Mouse (Mus musculus): Measurements from ENCODE around the gene Tbcc.

DNA sequence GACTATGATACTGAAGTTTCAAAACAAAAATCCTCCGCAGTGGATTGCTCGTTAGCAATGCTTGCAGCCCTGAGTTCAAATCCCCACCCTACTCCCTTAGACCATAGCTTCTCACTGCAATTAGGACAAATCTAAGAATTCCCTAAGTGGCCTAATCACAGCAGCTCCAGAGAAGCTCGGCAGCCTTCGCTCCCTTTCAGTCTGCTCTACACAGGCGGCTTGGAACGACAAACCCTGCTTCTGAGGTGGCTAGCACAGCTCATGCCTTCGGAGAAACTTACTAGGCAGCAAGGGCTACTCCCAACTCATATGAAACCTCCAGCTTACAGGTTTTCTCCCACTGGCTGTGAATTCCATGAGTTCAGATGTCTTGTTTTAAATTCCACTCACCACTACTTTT is 36.4 kb upstream of the Tbcc start:
- TF ChIP-seq CTCF (IDR thresholded peaks at IDR 0.05; ENCODE audit: extremely low read depth, insufficient read depth, low read length) (no peak), POLR2A (IDR thresholded peaks at IDR 0.05; ENCODE audit: extremely low read depth, insufficient read depth, low read length) (peak; percentile 25; the same call in 1 of the 2 replicates)

All from cortical plate, adult 2 months (tissue).